Mouse (Mus musculus) CD4-positive naive resting alpha-beta T cell, adult 57 days (primary cell): ENCODE measurements around the gene Fscn1. TPM values are rescaled to one million over a fixed set of nuclear protein-coding genes. Genes with fewer than 3 reads are reported as not detected.

ENCODE experiments used
- total RNA-seq: library from RNA; stranded (reverse); gene quantifications from one replicate; pipeline ENCODE4 v1.2.4, GENCODE M21; 2023

The Fscn1 gene
- 1.9 TPM for total RNA-seq

GRCm38 (mm10) chr5:142959576-142960556, at the start of gene Fscn1:
Fscn1 (plus strand) TSS chr5:142960343.

Other genes with a start within 250 kb of the Fscn1 start
- gene Tnrc18, start 142.7 kb upstream of the Fscn1 start, total RNA-seq = 96.7 TPM
- 5.4 TPM for gene Fbxl18, start 64.9 kb upstream of the Fscn1 start, total RNA-seq
- 8,137 TPM for gene Actb, start 53.6 kb upstream of the Fscn1 start, total RNA-seq
- 11.9 TPM for gene Rnf216, start 152.7 kb downstream of the Fscn1 start, total RNA-seq
- gene Olfr718-ps1, start 187.2 kb downstream of the Fscn1 start, total RNA-seq = 0.12 TPM
- gene Rbak, start 220.4 kb downstream of the Fscn1 start, total RNA-seq = 12.6 TPM
- not detected for gene Spdye4b, start 220.7 kb downstream of the Fscn1 start, total RNA-seq